Mouse (Mus musculus) layer of hippocampus, postnatal 10 days (tissue): ENCODE results near the gene Kcnk15. TPM values are rescaled to one million over a fixed set of nuclear protein-coding genes. Genes with fewer than 3 reads are reported as not detected.

ENCODE experiments used
- DNase-seq, 2 experiments: peaks; one replicate each; pipeline ENCODE4 v3.0.0; 2021; ENCODE audit warnings: low spot score in 2 of 2
- long read RNA-seq: library from polyadenylated mRNA; stranded (forward); transcript quantifications from one replicate; pipeline ENCODE4 v2.0.0, GENCODE M21; 2023
- total RNA-seq, 2 experiments: library from RNA; stranded (reverse); gene quantifications; 2 replicates each; pipeline ENCODE4 v1.2.3; 2021

The Kcnk15 gene
- not detected for total RNA-seq
- long read RNA-seq: 0 reads

DNA sequence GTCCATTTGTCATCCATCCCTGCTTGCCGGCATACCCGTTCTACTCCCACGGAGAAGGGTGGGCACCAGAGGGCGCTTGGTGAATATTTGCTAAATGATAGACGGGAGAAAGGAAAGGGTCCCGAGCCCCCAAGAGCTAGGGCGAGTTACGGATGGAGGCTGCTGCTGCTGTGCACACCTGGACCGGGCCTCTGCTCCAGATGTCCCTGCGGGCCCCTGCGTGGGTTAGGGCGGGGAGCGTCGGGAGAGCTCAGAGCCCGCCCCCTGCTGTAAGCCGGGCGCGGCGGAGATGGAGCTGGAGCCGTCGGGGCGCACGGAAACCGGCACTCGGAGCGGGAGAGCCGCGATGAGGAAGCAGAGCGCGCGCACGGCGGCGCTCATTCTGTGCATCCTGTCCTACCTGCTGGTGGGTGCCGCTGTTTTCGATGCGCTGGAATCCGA lies at the start of gene Kcnk15:
Gene Kcnk15 (plus strand): TSS at position 191 of the 441 bp plus-strand sequence.
- peak; percentile 43 to 53 for DNase-seq

DNA sequence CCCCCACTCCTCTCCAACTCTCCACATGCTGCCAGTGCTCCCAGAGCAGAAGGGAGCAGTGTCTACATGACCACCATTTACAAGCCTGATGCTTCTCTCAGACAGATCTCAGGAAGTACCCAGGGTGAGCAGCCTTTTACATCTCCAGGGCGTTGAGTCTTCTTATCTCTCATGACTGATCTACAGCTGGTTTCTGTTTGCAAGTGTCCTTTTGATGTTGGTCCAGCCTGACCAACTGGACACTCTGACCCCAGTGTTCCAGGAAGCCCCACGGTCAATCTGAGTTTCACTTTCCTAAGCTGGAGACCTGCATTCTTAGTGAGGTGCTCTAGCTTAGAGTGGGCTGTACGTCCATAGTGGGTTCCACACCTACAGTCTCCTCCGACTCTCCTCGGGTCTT lies 49.6 kb upstream of the Kcnk15 start:
- DNase-seq: no peak

GRCm38 (mm10) chr2:163809166-163809565 lies 44.3 kb upstream of the Kcnk15 start:
- DNase-seq: no peak

DNA sequence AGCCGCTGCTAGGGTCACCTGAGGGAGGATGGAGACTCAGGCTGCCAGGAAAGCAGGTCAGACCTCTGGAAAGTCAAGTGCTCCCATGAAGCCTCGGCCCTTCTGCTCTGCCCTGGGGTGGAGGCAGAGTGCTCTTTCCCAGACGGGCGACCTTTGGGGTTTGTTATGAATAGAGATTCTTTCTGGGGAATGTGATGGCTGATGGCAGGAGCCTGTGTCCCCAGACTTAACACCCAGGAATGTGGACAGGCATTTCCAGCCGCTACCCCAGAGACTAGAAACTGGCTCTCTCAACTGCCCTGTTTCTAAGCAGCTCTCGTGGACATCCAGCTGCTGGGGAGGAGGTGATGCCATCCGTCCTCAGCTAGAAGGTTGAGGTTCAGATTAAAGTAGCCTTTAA lies 43.7 kb upstream of the Kcnk15 start:
- no peak for DNase-seq

GRCm38 (mm10) chr2:163813077-163813476 lies 40.4 kb upstream of the Kcnk15 start:
- no peak for DNase-seq

- DNase-seq: no peak
These were observed 38.5 kb upstream of the Kcnk15 start for GRCm38 (mm10) chr2:163814739-163815465.

DNA sequence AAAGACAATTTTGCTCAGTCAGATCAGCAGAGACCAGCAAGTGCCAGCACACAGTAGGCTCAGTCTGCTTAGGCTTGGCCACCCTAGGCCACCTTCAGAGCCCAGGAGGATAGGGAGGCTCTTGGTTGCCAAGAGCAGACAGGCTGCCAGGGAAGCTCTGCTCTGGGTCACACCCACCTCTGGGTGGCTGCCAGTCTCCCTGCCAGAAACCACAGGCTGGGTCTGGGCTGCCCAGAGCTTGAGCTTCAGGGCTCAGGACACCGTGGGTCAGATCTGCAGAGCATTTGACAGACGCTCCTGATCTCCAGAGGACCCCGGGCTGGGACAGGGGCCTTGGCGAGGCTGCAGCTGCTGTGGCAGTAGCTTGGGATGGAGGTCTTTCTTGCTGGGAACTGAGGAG lies 32.8 kb upstream of the Kcnk15 start, which contains the start of gene Ccn5:
Gene Ccn5 (plus strand): TSS at position 255 of the 400 bp plus-strand sequence.
- DNase-seq: peak; percentile 41 to 58

DNA sequence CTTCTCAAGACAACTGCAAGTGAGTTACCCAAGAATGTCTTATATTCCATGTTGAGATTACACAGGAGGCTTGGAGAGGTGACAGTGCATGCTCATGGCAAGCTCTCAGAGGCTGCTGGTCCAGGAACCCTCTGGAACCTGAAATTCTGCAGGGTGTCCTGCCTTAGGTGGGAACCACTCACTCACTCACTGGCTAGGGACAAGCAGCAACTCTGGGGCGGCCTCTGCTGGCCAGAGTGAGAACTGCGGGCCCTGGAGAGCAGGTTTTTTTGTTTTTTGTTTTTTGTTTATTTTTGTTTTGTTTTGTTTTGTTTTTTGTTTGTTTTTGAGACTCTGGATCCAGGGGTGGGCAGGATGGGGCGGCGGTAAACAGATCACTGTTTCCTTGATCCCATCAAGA lies 30.2 kb upstream of the Kcnk15 start:
- peak; percentile 69 to 77 for DNase-seq

- DNase-seq: no peak
These were observed 29.7 kb upstream of the Kcnk15 start for GRCm38 (mm10) chr2:163823771-163824170.

DNA sequence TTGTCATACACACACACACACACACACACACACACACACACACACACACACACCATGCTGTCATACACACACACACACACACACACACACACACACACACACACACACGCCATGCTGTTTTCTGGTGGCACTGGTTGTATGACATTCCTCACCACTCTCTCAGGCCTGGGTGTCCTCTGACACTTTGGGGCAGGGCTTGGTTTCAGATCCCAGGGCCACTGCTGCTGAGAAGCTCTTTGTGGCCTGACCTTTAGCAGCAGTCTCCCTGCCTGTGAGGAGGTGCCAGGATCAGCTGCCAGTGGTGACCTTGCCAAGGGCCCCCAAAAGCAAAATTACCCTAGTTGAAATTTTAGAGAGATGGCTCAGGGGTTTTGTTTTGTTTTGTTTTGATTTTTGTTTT lies 27.6 kb upstream of the Kcnk15 start:
- no peak for DNase-seq

DNA sequence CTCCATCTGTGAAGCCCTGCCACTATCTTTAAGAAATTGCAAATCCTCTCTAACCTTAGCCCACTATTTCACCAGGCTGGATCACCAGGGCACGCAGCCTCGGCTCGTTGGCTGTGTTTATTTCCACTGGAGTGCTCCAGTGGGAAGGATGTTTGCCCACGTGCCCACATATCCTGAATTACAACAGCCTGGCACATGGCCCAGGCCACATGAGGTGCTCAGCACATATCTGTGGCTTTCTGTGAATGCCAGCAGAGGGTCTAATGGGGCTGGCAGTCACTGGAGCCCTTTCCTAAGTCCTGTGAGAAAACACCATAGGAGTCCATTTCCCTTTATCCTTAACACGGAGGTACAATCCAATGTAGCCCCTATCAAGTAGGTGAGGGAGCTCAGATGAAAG lies 27.0 kb upstream of the Kcnk15 start:
- DNase-seq: no peak

DNA sequence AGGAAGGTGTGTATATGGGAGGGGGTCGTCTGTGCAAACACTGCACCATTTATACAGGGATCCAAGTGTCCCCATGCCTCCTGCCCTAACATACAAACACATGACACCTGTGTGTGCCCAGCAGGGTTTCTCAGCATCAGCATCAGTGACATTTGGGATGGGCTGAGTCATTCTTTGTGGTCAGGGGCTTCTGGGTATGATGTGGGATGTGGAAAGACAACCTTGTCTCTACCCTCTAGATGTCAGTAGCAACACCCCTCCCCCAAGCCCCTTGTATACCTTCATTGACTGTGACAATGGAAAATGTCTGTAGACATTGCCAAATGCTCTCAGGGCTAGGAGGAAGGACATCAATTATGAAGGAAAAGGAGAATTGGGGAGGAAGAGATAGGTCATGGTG lies 22.3 kb upstream of the Kcnk15 start:
- DNase-seq: no peak

GRCm38 (mm10) chr2:163838043-163838442 lies 15.4 kb upstream of the Kcnk15 start:
- peak; percentile 91 to 92 for DNase-seq

- peak; percentile 58 to 61 for DNase-seq
These were observed 13.9 kb upstream of the Kcnk15 start for GRCm38 (mm10) chr2:163839519-163839918.

DNA sequence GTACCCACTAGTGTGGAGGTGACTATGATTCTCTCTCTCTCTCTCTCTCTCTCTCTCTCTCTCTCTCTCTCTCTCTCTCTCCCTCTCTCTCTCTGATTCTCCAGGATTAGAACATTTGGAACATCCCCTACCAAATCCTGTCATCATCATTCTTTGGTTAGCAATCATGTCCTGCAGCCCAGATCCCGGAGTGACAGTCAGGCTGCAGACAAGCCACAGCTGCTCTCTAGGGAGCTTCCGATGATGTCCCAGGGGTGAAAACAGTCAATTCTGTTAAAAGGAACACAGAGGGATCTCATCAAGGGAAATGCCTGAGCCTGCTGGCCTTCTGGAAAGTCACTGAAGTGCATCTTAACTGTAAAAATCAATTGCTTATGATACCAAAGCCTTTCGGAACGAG lies 11.4 kb upstream of the Kcnk15 start:
- no peak for DNase-seq

DNA sequence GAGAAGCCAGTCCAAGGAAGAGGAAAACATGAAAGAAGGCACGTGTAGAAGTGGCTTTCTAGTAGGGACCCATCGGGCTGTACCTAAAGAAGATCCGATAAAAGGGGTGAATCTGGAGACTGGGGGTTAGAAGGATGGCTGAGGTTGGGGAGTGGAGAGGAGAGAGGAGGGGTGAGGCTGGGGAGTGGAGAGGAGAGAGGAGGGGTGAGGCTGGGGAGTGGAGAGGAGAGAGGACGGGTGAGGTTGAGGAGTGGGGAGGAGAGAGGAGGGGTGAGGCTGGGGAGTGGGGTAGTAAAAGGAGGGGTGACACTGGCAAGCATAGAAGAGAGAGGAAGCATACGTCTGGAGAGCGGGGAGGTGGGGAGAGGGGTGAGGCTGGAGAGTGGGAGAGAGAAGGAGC lies 3.8 kb downstream of the Kcnk15 start:
- no peak for DNase-seq

- DNase-seq: peak; percentile 65 to 74
These were observed 5.0 kb downstream of the Kcnk15 start for GRCm38 (mm10) chr2:163858254-163858947.

GRCm38 (mm10) chr2:163865311-163865710 lies 11.9 kb downstream of the Kcnk15 start:
- no peak for DNase-seq

DNA sequence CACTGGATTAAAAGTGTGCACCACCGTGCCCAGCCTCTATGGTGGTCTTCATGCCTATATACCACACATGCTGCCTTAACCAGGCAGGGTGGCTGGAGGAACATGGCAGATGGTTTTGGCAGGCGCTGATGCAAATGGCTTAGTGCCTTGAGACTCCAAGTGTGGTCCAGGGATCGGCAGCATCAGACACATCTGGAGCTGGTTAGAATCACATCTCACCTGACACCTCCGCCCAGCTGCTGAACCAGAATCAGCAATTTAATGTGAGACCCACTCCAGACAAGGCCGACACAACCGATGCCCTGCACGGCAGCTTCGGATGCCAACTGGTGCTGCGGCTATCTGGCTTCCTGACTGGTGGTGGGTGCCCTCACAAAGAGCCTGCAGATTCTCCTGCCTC lies 12.6 kb downstream of the Kcnk15 start:
- no peak for DNase-seq

GRCm38 (mm10) chr2:163869783-163870182 lies 16.3 kb downstream of the Kcnk15 start:
- peak; percentile 54 to 59 for DNase-seq

GRCm38 (mm10) chr2:163871266-163871665 lies 17.8 kb downstream of the Kcnk15 start:
- DNase-seq: no peak

DNA sequence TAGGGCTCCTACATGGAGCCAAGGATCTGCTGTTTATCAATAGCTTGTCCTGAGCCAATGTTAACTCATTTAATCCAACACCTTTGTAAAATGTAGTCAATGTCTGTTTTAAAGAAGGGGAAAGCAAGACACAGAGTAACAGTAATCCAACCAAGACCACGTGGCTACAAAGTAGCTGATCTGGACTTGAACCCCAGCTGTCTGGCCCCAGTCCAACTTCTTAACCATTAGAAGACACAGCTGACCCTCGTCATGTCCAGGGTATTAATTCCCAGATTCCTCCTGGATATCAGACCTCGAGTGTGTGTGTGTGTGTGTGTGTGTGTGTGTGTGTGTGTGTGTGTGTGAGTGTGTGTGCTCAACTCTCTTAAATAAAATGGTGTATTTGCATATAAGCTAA lies 18.5 kb downstream of the Kcnk15 start:
- DNase-seq: no peak

DNA sequence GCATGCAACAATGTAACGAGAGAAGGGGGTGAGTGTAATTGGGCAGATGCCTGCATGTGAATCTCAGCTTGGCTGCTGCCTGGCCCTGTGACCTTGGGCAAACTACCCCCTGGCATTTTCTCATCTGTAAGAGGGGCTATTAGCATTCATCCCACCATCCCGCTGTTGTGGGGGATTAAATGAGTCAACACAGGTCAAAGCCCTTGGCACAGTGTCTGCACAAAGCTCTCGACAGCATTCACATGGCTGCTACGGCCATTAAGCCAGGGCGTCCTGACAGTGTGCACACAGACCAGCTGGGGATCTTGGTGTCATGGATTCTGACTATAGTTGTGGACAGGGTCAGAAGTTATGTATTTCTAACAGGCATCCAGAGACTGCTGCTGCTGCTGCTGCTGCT lies 21.4 kb downstream of the Kcnk15 start:
- DNase-seq: no peak
